Mouse (Mus musculus): ENCODE results near the gene Olfr1448.
"Not testable (repeated sequence)": the region's sequence is repeated elsewhere in the genome, so short reads cannot be mapped to it uniquely, and the experiment has no call there.

Olfr1448 gene

DNA sequence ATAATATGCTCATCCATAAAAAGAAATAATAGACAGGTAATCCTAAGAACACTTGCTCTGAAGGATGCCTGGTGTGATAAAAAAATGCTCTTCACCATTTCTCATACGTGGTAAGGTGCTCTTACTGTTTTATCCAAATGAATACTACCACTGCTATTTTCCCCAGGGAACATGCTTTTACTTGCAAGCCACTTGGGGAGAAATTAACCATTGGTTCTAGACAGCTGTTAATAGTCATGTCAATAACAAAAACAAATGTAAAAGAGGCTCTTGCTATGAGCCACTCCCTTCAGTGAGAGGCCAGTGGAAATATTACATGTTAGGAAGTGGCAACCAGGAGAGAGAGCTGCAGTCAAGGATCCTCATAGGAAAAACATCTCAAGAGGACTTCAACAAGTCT, at the start of gene Olfr1448:
Gene Olfr1448, minus strand, starts transcription at position 101 of the 400 bp plus-strand sequence.
- in situ Hi-C loops (cut with MseI, MboI), result no loop called here

DNA sequence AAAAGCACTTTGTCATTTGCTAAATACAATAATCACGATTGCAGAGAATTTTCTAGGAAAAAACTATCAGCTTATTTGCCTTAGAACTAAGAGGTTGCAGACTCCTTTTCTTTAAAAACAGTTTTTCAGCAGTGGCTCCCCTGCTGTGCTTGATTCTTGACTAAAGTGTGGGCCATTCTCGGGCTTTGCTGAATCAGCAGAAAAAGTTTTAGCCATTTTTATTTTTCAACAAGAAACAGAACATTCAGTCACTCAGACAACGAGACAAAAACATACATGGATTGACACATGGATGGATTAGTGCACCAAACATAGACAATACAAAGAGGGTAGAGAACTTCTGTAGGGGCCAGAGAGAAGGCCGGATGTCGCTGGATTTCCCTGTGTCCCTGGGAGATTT, 45.9 kb upstream of the Olfr1448 start:
- in situ Hi-C loops (cut with MseI, MboI), result not testable (repeated sequence)

DNA sequence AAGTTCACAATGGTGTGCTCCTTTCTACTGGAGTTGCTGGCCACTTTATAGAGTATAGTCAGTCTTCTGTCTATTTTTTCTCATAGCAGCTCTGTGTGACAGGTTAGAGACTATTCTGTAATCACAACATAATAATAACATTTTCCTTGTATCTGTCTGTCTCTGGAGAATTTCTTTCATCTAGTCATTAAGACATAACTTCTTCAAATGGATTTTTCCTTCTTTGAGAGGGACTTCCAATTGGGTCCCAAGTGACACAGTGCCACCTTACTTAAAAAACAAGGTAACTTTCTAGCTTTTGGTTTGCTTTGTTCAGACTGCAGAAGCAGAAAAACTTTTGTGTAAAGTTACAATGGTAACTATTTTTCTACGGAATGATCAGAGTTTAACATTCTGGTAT, 25.7 kb upstream of the Olfr1448 start, which contains the start of gene Olfr1450:
Gene Olfr1450, plus strand, starts transcription at position 301 of the 400 bp plus-strand sequence.
- in situ Hi-C loops (cut with MseI, MboI), result no loop called here

DNA sequence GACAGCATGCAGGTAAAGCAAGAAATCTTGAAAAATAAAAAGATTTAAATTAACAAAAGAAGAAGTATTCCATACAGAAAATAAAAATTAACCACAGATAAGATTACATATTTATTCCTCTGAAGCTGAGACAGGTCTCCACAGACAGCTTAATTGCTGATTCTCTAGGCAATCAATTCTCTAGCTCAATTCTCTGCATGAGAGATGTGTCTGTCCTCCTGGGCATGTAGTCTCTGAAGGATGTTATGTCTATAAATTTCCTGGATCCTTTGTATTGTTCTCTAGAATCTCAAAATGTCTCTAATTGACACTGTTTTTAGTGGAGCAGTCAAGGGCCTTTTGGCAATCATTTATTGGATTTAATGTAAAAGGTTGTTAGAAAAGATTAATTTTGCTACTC, 6.3 kb upstream of the Olfr1448 start, which contains the start of gene Olfr1449:
Gene Olfr1449, plus strand, starts transcription at position 301 of the 400 bp plus-strand sequence.
- in situ Hi-C loops (cut with MseI, MboI), result no loop called here

DNA sequence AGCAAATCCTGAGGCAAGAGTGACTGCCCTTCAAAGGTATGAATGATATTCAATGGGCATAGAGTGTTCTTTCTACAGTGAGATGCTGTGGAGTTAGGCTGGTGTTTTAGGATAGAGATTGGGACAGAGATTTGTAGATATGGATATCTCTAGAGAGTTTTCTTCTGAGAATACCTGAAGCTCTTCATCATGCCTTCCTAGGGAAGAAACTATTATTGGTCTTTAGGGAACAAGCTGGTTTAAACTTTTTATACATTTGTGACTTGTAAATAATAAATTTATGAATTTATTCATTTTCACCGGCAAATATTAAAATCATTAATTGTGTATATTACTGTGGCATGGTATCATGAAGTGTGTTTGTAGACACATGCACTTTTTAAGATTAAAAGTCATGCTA, 20.6 kb downstream of the Olfr1448 start, which contains the start of gene Olfr1447:
Gene Olfr1447, minus strand, starts transcription at position 101 of the 400 bp plus-strand sequence.
- in situ Hi-C loops (cut with MseI, MboI), result no loop called here

DNA sequence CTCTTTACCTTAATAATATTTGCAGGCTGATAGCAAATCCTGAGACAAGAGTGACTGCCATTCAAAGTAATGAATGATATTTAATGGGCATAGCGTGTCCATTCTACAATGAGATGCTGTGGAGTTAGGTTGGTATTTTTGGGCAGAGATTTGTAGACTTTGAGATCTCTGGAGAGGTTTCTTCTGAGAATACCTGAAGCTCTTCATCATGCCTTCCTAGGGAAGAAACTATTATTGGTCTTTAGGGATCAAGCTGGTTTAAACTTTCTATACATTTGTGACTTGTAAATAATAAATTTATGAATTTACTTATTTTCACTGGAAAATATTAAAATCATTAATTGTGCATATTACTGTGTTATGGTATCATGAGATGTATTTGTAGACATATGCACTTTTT, 30.8 kb downstream of the Olfr1448 start, which contains the start of gene Olfr1446:
Gene Olfr1446, minus strand, starts transcription at position 101 of the 400 bp plus-strand sequence.
- in situ Hi-C loops (cut with MseI, MboI), result no loop called here

DNA sequence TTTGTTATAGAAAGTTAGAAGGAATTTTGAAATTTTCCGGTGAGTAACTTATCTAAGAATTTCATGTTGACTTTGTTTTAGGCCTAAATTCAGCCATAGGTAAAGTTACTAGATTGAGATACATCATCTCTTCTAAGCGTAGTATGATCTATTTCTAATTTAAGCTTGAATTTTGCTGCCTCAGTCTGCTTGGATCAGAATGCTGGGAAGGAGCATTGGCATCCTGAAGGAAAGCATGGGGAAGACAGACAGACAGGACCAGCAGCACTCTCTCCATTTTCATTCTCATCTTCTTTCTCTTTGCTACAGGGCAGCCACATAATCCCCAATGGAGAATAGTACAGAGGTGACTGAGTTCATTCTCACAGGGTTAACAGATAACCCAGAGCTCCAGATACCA, 40.7 kb downstream of the Olfr1448 start, which contains the start of gene Olfr1445:
Gene Olfr1445, plus strand, starts transcription at position 301 of the 400 bp plus-strand sequence.
- in situ Hi-C loops (cut with MseI, MboI), result no loop called here

Data from mouse trophoblast stem cell (cell line).